Mouse (Mus musculus) kidney, embryonic 15.5 days (tissue): Measurements from ENCODE around the gene Prkn. TPM values are rescaled to one million over a fixed set of nuclear protein-coding genes. Genes with fewer than 3 reads are reported as not detected.
"Not testable (repeated sequence)": the region's sequence is repeated elsewhere in the genome, so short reads cannot be mapped to it uniquely, and the experiment has no call there.

Experiments
- ATAC-seq: fragments of 200-750 bp; cut with Nextera tagmentation; replicated peaks from 2 replicates; pipeline ENCODE4 v1.8.0; 2017; ENCODE audit warnings: moderate TSS enrichment; ENCODE audit not compliant: low FRiP score
- H3K27ac ChIP-seq: fragments of 300-500 bp; sonication (generic); 2 replicates; pipeline ENCODE4 v1.5.1; 2015; ENCODE audit warnings: mild to moderate bottlenecking, inconsistent platforms
- H3K27me3 ChIP-seq: fragments of 300-500 bp; sonication (generic); 2 replicates; pipeline ENCODE4 v1.6.1; 2015; ENCODE audit warnings: inconsistent platforms
- H3K36me3 ChIP-seq: fragments of 300-500 bp; sonication (generic); 2 replicates; pipeline ENCODE4 v1.6.1; 2015; ENCODE audit warnings: inconsistent platforms
- H3K4me1 ChIP-seq: fragments of 300-500 bp; sonication (generic); 2 replicates; pipeline ENCODE4 v1.6.1; 2015; ENCODE audit warnings: inconsistent platforms
- H3K4me2 ChIP-seq: fragments of 300-500 bp; sonication (generic); 2 replicates; pipeline ENCODE4 v1.6.1; 2015; ENCODE audit warnings: moderate library complexity, mild to moderate bottlenecking, inconsistent platforms
- H3K4me3 ChIP-seq: fragments of 300-500 bp; sonication (generic); replicated peaks from 2 replicates; pipeline ENCODE4 v1.5.1; 2015; ENCODE audit warnings: mild to moderate bottlenecking, inconsistent platforms
- H3K9ac ChIP-seq: fragments of 300-500 bp; sonication (generic); 2 replicates; pipeline ENCODE4 v1.6.1; 2015; ENCODE audit warnings: mild to moderate bottlenecking, inconsistent platforms
- H3K9me3 ChIP-seq: fragments of 300-500 bp; sonication (generic); replicated peaks from 2 replicates; pipeline ENCODE4 v1.6.1; 2016; ENCODE audit warnings: inconsistent platforms
- WGBS: fragments of 180-500 bp; shearing (Covaris S2); methylation state at CpG from one replicate; pipeline ENCODE4 v1.1.7; 2015; ENCODE audit warnings: mixed read lengths; 5-methylcytosine and 5-hydroxymethylcytosine counted together
- polyA plus RNA-seq: library from polyadenylated mRNA; unstranded; fragments of >200 nt; fragmentation: Nextera tagmentation; extraction: Ambion mirVana; gene quantifications from 2 replicates; pipeline ENCODE4 v1.2.1, GENCODE M21; 2015

Gene Prkn
- polyA plus RNA-seq, 1 experiment from 2014 or later: 1.5 TPM

DNA sequence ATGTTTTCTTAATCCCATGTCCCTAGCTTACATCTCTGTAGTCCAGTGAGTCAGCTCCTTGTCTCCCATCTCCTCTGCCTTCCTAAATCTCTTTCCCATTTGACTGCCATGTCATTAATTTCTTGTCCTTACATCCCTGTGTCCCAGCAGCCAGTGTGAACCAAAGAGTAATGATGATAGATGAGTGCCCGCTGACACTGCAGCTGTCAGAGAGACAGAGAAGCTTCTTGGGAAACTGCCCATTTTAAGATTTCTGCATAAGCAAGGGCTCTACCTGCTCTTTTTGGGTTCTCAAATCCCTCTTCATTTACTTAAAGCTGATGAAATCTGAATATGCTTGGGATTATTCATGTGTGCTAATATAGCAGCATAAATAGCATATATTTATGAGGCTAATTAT is 321.3 kb downstream of the Prkn start:
- Histone ChIP-seq H3K9me3 (no peaks in the 10 kb centered on the region), H3K36me3 (no peaks in the 10 kb centered on the region), H3K27me3 (no peaks in the 10 kb centered on the region), H3K4me3 (no peak overlapping the region), H3K4me2 (no peak overlapping the region), H3K4me1 (no peaks in the 10 kb centered on the region), H3K27ac (no peak overlapping the region), H3K9ac (no peak overlapping the region)
- ATAC-seq: no peak
- 82% methylated on average over 1 of the region's 1 CpGs for WGBS

DNA sequence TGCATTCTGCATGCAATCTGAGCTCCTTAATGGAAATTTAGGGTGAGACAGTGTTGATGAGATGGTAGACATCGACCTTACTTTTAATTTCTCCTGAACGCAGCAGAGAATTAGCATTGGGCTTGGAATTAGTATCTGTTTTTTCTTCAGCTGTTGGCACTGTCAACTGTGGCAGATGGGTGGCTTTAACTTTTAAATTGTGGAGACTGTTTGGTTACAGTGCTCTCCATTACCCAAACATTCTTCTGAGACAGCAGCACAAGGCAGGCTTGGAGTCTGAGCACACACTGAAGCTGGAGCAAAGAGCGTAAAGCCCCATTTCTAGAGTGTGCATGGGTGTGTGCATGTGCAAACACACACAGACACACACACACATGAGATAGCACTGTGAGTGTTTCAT is 322.6 kb downstream of the Prkn start:
- Histone ChIP-seq H3K4me1 (no peaks in the 10 kb centered on the region), H3K9me3 (no peaks in the 10 kb centered on the region), H3K4me2 (no peak overlapping the region), H3K27ac (no peak overlapping the region), H3K27me3 (no peaks in the 10 kb centered on the region), H3K36me3 (no peaks in the 10 kb centered on the region), H3K4me3 (no peak overlapping the region), H3K9ac (no peak overlapping the region)
- WGBS: 90% methylated on average over 3 of the region's 3 CpGs
- ATAC-seq: no peak

DNA sequence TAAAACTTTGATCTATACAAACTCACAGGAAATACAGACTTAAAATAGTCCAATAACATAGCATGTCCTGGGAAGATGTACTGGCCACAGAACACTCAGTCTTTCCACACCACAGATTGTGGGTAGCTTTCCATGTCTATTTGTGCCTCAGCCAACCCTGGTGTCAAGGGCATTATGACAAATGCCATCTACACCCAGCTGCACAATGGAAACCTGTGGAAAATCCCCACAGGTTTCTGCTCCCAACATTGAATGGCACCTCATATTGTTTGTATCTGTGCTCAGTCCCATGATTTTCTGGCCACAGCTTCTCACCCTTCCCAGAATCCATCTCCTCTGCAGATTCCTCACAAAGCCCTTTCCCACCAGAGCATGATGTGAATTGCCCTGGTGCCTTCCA is 347.2 kb downstream of the Prkn start:
- Histone ChIP-seq H3K27me3 (no peaks in the 10 kb centered on the region), H3K9ac (no peak overlapping the region), H3K4me2 (no peak overlapping the region), H3K4me3 (no peak overlapping the region), H3K9me3 (no peaks in the 10 kb centered on the region), H3K36me3 (no peaks in the 10 kb centered on the region), H3K27ac (no peak overlapping the region), H3K4me1 (no peaks in the 10 kb centered on the region)
- ATAC-seq: no peak

DNA sequence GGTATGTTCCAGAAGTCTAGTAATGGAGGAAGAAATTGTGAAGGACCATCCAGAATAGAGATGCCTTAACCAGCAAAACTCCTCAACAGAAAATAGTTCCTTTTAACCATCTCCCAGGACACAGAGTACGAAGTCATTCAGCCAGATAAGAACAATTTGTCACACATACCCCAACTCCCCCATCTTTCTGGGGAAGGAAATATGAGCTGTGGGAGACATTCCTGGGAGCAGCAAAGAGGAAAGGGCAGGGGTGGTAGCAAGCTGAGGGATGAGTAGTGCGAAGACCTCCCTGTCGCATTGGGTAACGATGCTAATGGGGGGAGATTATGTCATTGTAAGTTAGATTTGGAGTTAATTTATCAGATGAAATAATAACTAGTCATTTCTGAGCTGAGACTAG is 348.3 kb downstream of the Prkn start:
- Histone ChIP-seq H3K9me3 (no peaks in the 10 kb centered on the region), H3K27ac (no peak overlapping the region), H3K4me1 (no peaks in the 10 kb centered on the region), H3K27me3 (no peaks in the 10 kb centered on the region), H3K4me3 (no peak overlapping the region), H3K9ac (no peak overlapping the region), H3K36me3 (no peaks in the 10 kb centered on the region), H3K4me2 (no peak overlapping the region)
- ATAC-seq: 0 out of 2 replicates have a peak, but pooled peaks have one; percentile 33
- 35% methylated on average over 4 of the region's 4 CpGs for WGBS

DNA sequence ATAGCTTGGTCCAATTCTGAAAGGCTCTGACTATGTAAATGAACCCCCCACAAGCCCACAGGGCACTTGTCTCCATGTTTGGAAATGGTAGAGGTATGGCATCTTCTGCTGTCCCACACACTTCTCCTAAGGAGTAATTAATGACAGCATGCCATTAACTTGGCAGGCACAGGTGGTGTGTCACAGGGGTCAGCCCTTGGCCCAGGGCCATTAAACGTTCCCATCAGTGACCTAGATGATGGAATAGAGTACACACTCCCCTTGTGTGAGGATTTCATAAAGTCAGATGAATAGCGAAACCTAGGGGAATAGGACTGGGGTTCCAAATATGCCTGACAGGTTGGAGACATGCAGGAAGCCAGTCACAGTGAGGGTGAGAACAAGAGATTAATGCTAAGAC is 350.1 kb downstream of the Prkn start:
- H3K4me2 ChIP-seq: no peak overlapping the region
- no peaks in the 10 kb centered on the region for H3K36me3 ChIP-seq
- H3K4me1 ChIP-seq: no peaks in the 10 kb centered on the region
- H3K9me3 ChIP-seq: no peaks in the 10 kb centered on the region
- no peak for ATAC-seq
- no peak overlapping the region for H3K27ac ChIP-seq
- no peak overlapping the region for H3K4me3 ChIP-seq
- 47% methylated on average over 2 of the region's 2 CpGs for WGBS
- no peaks in the 10 kb centered on the region for H3K27me3 ChIP-seq
- H3K9ac ChIP-seq: no peak overlapping the region

DNA sequence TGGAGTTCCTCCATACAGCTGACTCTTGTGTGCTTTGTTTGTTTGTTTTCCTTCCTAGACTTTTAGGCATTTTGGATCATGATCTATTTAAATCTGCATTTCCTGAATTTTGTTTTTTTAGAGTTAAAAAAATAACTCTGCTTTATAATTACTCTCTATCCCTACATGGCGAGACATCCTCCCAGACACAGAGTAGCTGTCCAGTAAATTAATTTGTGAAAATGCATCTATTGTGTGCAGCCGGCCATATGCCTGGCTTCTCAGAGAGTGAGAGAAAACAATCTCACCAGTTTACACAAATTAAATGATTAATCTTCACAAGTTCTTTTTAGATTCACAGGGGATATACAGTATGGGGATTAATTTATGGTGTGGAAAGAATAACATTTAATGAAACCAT is 357.9 kb downstream of the Prkn start:
- Histone ChIP-seq H3K9ac (no peak overlapping the region), H3K4me2 (no peak overlapping the region), H3K9me3 (no peaks in the 10 kb centered on the region), H3K27me3 (no peaks in the 10 kb centered on the region), H3K4me3 (no peak overlapping the region), H3K36me3 (no peaks in the 10 kb centered on the region), H3K27ac (no peak overlapping the region), H3K4me1 (0 out of 2 replicates have a peak, but pooled peaks cover 5% of the 10 kb centered on the region)
- WGBS: 23% methylated on average over 2 of the region's 2 CpGs
- ATAC-seq: peak; percentile 60; the same call in 1 of the 2 replicates

DNA sequence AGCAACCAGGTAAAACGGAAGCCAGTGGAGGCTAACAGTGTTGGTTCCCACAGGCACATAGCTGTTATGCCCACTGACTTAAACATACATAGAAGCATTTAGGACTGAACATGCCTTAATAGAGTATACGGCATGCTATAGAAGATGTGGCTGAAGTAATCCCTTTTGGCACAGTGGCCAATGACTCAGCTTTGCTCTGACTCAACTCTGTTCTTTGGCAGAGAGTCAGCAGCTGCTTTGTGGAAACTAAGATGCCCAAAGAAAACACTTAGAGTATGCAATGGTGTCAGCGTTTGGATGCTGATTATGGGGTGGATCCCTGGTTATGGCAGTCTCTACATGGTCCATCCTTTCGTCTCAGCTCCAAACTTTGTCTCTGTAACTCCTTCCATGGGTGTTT is 368.9 kb downstream of the Prkn start:
- H3K9me3 ChIP-seq, H3K4me1 ChIP-seq, H3K27me3 ChIP-seq, H3K4me3 ChIP-seq, ATAC-seq, H3K4me2 ChIP-seq, H3K27ac ChIP-seq, H3K9ac ChIP-seq, H3K36me3 ChIP-seq: not testable (repeated sequence)
- 91% methylated on average over 4 of the region's 4 CpGs for WGBS

DNA sequence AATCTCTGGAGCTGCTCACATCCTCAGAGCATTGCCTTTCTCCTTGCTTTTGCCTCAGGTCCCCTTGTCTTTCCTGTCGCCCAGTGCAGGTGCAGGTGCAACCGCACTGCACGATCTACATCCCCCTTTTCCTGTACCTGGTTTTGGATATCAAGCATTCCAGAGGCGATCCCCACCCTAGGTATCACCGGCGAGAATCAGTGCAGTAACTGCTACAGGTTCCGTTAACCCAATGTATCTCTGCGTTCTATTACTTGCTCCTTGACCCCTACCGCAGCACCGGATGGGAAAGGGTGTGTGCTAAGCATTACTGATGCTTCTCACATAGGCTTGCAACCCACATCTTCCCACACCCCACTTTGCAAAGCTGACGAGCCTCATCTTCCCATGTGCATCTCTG is 370.8 kb downstream of the Prkn start:
- H3K9me3 ChIP-seq: no peaks in the 10 kb centered on the region
- H3K4me1 ChIP-seq: no peaks in the 10 kb centered on the region
- H3K9ac ChIP-seq: no peak overlapping the region
- H3K4me2 ChIP-seq: no peak overlapping the region
- no peak overlapping the region for H3K27ac ChIP-seq
- H3K4me3 ChIP-seq: no peak overlapping the region
- no peaks in the 10 kb centered on the region for H3K36me3 ChIP-seq
- H3K27me3 ChIP-seq: no peaks in the 10 kb centered on the region
- no peak for ATAC-seq
- 88% methylated on average over 11 of the region's 11 CpGs for whole genome bisulfite sequencing

DNA sequence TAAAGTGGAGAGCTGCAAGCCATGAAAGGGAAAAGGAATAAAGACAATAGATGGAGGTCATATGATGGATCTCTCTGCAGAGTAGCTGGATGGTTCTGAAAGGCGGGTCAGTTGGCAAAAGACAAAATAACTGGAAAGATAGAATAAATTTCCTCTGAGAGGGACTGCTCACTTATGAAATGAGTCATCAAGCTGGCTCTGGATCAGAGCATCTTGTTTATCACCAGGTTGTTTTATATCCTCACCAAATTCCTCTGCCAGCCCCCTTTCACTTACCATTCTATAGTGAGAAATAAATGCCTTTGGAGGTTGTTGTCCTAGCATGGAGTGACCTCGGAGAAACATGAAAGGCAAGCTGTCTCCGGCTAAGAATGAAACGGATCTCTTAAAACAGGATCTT is 371.4 kb downstream of the Prkn start:
- Histone ChIP-seq H3K27me3 (no peaks in the 10 kb centered on the region), H3K9ac (no peak overlapping the region), H3K4me3 (no peak overlapping the region), H3K27ac (no peak overlapping the region), H3K36me3 (no peaks in the 10 kb centered on the region), H3K4me1 (no peaks in the 10 kb centered on the region), H3K9me3 (no peaks in the 10 kb centered on the region), H3K4me2 (no peak overlapping the region)
- whole genome bisulfite sequencing: 57% methylated on average over 4 of the region's 4 CpGs
- ATAC-seq: no peak

DNA sequence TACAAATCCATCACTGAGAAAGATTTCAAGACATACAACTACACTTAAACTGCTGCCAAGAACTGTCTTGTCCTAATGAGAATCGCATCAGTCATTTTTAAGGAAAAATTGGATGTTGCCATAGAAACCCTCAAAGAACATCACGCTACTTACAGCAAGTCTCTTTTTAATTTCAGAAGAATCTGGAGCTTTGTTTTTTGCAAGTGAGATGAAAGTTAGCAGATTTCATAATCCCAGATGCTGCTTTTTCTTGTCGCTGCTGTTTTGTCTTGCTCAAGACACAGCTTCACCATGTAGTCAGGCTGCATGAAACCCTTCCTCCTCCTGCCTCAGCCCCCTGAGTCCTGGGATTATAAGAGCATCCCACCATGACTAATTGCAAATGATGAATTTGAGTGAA is 373.5 kb downstream of the Prkn start:
- H3K4me2 ChIP-seq: no peak overlapping the region
- no peak overlapping the region for H3K27ac ChIP-seq
- H3K4me3 ChIP-seq: no peak overlapping the region
- no peaks in the 10 kb centered on the region for H3K4me1 ChIP-seq
- no peak for ATAC-seq
- no peaks in the 10 kb centered on the region for H3K9me3 ChIP-seq
- no peaks in the 10 kb centered on the region for H3K36me3 ChIP-seq
- 96% methylated on average over 3 of the region's 3 CpGs for WGBS
- H3K27me3 ChIP-seq: no peaks in the 10 kb centered on the region
- H3K9ac ChIP-seq: no peak overlapping the region

DNA sequence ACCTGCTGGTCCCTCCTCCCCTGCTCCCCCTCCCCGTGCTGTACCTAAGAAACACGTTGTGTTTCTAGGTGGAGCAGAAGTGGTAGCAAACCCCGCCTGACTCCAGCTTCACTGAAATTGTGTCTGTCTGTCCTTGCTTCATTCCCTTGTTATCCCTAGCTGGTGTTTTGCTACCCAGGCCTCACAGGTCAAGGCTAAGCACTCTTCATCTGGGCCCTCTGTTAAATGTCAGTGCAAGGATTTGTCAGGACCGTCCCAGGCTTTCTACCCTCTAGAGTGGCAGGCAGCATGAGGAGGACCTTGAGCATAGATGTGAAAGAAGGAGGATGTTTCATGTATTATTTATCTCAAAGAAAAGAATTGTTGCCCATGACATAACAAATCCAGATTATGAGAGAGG is 388.8 kb downstream of the Prkn start:
- H3K4me2 ChIP-seq: no peak overlapping the region
- H3K4me3 ChIP-seq: no peak overlapping the region
- H3K27ac ChIP-seq: no peak overlapping the region
- no peak for ATAC-seq
- H3K9ac ChIP-seq: no peak overlapping the region
- no peaks in the 10 kb centered on the region for H3K36me3 ChIP-seq
- WGBS: 55% methylated on average over 4 of the region's 4 CpGs
- no peaks in the 10 kb centered on the region for H3K9me3 ChIP-seq
- H3K4me1 ChIP-seq: no peaks in the 10 kb centered on the region; the same call in 1 of the 2 replicates
- no peaks in the 10 kb centered on the region for H3K27me3 ChIP-seq

DNA sequence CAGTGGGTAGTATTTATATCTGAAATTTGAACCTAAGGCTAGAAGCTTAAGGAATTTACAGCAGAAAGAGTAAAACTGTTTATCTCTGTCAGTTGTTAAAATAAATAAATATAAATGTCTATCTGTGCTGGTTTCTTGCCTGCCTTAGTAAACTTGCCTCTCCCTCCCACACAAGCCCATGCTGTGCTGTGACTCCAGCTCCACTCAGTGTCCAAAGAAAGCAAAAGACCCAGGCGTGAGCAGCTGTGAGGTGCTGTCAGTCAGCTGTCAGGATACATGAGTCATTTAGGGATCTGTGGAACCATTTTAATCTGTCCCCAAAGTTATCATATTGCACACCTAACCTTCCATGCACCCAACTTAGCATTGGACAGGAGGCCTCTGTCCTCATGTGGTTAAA is 389.2 kb downstream of the Prkn start:
- WGBS: 31% methylated on average over 1 of the region's 1 CpGs
- Histone ChIP-seq H3K9me3 (no peaks in the 10 kb centered on the region), H3K4me1 (no peaks in the 10 kb centered on the region; the same call in 1 of the 2 replicates), H3K4me3 (no peak overlapping the region), H3K36me3 (no peaks in the 10 kb centered on the region), H3K27me3 (no peaks in the 10 kb centered on the region), H3K9ac (no peak overlapping the region), H3K27ac (no peak overlapping the region), H3K4me2 (no peak overlapping the region)
- ATAC-seq: no peak

DNA sequence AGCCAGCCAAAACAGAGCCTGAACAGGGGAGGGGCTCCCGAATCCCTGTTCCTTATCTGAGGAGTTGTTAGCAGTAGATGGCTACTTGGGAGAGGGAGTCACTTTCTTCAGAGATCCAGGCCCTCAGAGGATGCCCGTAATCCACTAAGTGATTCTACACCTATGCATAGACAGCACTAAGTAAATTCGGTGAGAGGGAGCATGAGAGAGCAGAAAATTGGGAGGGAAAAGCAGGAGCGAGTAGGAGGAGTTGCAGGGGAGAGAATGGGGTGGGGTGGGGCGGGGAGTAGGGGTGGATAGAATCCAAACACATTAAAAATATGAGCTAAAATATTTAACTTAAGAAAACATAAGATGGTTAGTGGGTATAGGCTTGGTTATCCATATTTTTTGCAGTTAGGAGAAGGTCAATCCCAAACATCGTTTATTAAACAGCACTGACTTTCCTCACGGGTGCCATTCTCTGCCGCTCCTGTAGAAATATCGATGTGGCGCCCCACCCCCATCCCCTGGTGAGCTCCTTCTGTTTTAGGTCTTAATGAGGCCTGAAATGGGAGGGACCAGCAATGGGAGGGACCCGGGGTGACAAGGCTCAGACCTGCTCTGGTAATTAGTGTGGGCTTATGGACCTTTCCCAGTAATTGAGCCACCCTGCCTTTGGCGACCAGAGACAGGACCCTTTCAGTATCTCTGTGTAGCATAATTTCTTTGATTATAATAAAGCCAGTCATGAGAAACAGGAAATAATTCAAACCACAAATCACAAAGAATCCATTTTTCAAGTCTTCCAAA is 390.6 kb downstream of the Prkn start:
- Histone ChIP-seq H3K36me3 (no peaks in the 10 kb centered on the region), H3K4me1 (no peaks in the 10 kb centered on the region; the same call in 1 of the 2 replicates), H3K27me3 (no peaks in the 10 kb centered on the region), H3K9me3 (no peaks in the 10 kb centered on the region), H3K4me2 (peak overlapping the region; percentile 45), H3K27ac (no peak overlapping the region), H3K9ac (no peak overlapping the region), H3K4me3 (no peak overlapping the region)
- WGBS: 36% methylated on average over 12 of the region's 12 CpGs
- ATAC-seq: 0 out of 2 replicates have a peak, but pooled peaks have one; percentile 43
